Mouse (Mus musculus): ENCODE results near the gene Ccdc151. TPM values are rescaled to one million over a fixed set of nuclear protein-coding genes. Genes with fewer than 3 reads are reported as not detected.

The Ccdc151 gene
- polyA plus RNA-seq, 1 experiment from 2014 or later = 1.9 TPM

DNA sequence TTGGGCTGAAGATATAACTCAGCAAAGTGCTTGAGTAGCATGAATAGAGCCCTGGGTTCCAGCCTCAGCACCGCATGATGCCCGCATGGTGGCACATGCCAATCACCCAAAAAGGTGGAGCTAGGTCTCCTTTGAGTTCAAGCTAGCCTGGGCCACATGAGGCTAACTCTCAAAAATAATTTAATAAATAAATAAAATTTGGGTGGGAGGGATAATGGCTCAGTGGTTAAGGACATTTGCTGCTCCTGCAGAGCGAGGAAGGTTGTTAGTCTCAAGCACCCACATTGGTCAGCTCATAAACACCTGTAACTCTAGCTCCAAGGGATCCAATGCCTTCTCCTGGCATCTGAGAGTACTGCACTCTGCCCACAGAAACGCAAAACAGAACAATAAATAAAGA lies 801 bp downstream of the Ccdc151 start:
- Histone ChIP-seq H3K4me3 (ENCODE audit: low read length) (no peak overlapping the region), H3K27me3 (ENCODE audit: insufficient read depth, low read length) (no peaks in the 10 kb centered on the region), H3K4me2 (replicated peaks; ENCODE audit: low read depth, low read length) (no peak overlapping the region), H3K27ac (ENCODE audit: low read length) (no peak overlapping the region), H3K36me3 (ENCODE audit: insufficient read depth, low read length) (peaks cover 18% of the 10 kb centered on the region), H3K9me3 (ENCODE audit: low read length) (no peaks in the 10 kb centered on the region), H3K9ac (replicated peaks; ENCODE audit: low read length) (no peak overlapping the region), H3K4me1 (ENCODE audit: insufficient read depth, low read length) (peaks cover 22% of the 10 kb centered on the region)
- ATAC-seq (ENCODE audit: low FRiP score, low TSS enrichment) = no peak
- WGBS = 84% methylated on average over 4 of the region's 4 CpGs

- Histone ChIP-seq H3K4me3 (ENCODE audit: low read length) (no peak overlapping the region), H3K9me3 (ENCODE audit: low read length) (no peaks in the 10 kb centered on the region), H3K27me3 (ENCODE audit: insufficient read depth, low read length) (no peaks in the 10 kb centered on the region), H3K4me1 (ENCODE audit: insufficient read depth, low read length) (peaks cover 22% of the 10 kb centered on the region), H3K36me3 (ENCODE audit: insufficient read depth, low read length) (peaks cover 10% of the 10 kb centered on the region; the same call in 1 of the 2 replicates), H3K9ac (replicated peaks; ENCODE audit: low read length) (no peak overlapping the region), H3K27ac (ENCODE audit: low read length) (no peak overlapping the region), H3K4me2 (replicated peaks; ENCODE audit: low read depth, low read length) (no peak overlapping the region)
- WGBS = 90% methylated on average over 6 of the region's 6 CpGs
- no peak for ATAC-seq (ENCODE audit: low FRiP score, low TSS enrichment)
Observed at GRCm38 (mm10) chr9:22000296-22000695, 2.1 kb downstream of the Ccdc151 start.

DNA sequence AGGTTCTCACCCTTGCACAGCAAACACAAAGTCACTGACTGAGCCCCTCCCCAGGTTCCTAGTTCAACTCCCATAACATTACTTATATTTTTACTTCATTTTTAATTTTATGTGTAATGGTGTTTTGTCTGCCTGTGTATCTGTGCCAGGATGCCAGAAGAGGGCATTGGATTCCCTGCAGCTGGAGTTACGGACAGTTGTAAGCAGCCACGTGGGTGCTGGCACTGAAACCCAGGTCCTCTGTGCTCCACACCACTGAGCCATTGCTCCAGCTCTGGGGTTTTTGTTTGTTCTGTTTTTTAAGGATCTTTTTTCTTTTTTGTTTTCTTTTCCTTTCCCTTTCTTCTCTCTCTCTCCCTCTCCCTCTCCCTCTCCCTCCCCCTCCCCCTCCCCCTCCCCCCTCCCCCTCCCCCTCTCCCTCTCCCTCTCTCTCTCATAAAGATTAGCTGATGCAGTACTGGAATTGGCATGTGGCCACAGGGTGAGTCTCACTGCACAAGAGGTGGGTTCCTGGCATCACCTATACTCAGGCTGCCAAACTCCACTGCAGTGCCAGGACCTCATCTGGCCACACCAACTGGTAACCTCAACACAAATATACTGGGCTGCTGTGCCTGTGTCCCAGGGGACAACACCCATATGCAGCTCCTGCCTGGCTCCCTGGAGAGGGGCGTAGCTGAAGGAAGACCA lies 6.1 kb downstream of the Ccdc151 start:
- 84% methylated on average over 3 of the region's 3 CpGs for WGBS
- peaks cover 6% of the 10 kb centered on the region for H3K27me3 ChIP-seq (ENCODE audit: insufficient read depth, low read length)
- no peak for ATAC-seq (ENCODE audit: low FRiP score, low TSS enrichment)
- H3K36me3 ChIP-seq (ENCODE audit: insufficient read depth, low read length) = no peaks in the 10 kb centered on the region
- H3K9me3 ChIP-seq (ENCODE audit: low read length) = no peaks in the 10 kb centered on the region
- H3K9ac ChIP-seq (replicated peaks; ENCODE audit: low read length) = no peak overlapping the region
- H3K4me2 ChIP-seq (replicated peaks; ENCODE audit: low read depth, low read length) = no peak overlapping the region
- no peak overlapping the region for H3K27ac ChIP-seq (ENCODE audit: low read length)
- no peak overlapping the region for H3K4me3 ChIP-seq (ENCODE audit: low read length)
- no peaks in the 10 kb centered on the region for H3K4me1 ChIP-seq (ENCODE audit: insufficient read depth, low read length)

- no peaks in the 10 kb centered on the region for H3K36me3 ChIP-seq (ENCODE audit: insufficient read depth, low read length)
- H3K27ac ChIP-seq (ENCODE audit: low read length) = no peak overlapping the region
- no peak overlapping the region for H3K9ac ChIP-seq (replicated peaks; ENCODE audit: low read length)
- no peak overlapping the region for H3K4me2 ChIP-seq (replicated peaks; ENCODE audit: low read depth, low read length)
- peaks cover 24% of the 10 kb centered on the region for H3K4me1 ChIP-seq (ENCODE audit: insufficient read depth, low read length)
- H3K27me3 ChIP-seq (ENCODE audit: insufficient read depth, low read length) = peaks cover 47% of the 10 kb centered on the region
- no peak for ATAC-seq (ENCODE audit: low FRiP score, low TSS enrichment)
- H3K4me3 ChIP-seq (ENCODE audit: low read length) = no peak overlapping the region
- no peaks in the 10 kb centered on the region for H3K9me3 ChIP-seq (ENCODE audit: low read length)
- WGBS = 75% methylated on average over 4 of the region's 4 CpGs
Observed at GRCm38 (mm10) chr9:21992227-21992626, 10.2 kb downstream of the Ccdc151 start.

GRCm38 (mm10) chr9:21989230-21990110 lies 13.0 kb downstream of the Ccdc151 start, which contains the start of gene Rgl3:
Gene Rgl3, minus strand, starts transcription at chr9:21989446.
- peaks cover 53% of the 10 kb centered on the region for H3K27me3 ChIP-seq (ENCODE audit: insufficient read depth, low read length)
- peak; percentile 76 for ATAC-seq (ENCODE audit: low FRiP score, low TSS enrichment)
- under 1% methylated on average over 41 of the region's 42 CpGs for WGBS

DNA sequence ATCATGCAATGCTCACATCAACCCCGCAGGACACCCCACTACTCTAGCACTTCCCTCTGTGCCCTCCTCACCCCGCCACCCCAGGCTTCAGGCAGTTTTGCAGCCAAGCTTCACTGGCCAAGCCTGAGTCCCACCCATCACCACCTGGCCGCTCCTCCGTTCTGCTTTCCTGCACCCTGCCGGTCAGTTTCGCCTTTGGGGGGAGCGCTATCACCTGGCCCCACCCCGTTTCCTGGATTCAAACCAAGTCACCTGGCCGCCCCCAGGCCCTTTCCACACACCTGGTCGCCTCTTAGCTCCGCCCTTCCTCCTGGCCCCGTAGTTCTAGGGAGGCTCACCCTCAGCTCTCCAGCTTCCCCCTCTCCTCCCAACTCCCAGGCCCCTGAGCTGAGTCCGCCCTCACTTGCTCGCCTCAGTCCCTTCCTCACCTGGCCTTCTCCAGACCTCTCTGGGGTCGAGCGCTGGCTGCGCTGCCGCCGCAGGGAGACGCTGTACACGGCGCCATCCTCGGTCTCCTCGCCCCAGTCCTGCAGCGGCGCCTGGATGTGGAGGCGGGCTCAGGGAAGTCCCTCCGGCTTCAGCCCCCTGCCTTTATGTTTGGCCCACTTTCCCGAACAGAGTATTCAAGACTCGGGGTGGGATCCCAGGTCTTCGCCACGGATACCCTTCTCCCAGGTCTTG lies 13.9 kb downstream of the Ccdc151 start:
- Histone ChIP-seq H3K4me1 (ENCODE audit: insufficient read depth, low read length) (peaks cover 24% of the 10 kb centered on the region), H3K9me3 (ENCODE audit: low read length) (no peaks in the 10 kb centered on the region), H3K36me3 (ENCODE audit: insufficient read depth, low read length) (no peaks in the 10 kb centered on the region), H3K27me3 (ENCODE audit: insufficient read depth, low read length) (peaks cover 53% of the 10 kb centered on the region), H3K4me3 (ENCODE audit: low read length) (peak overlapping the region; percentile 54), H3K27ac (ENCODE audit: low read length) (peak overlapping the region; percentile 73), H3K4me2 (replicated peaks; ENCODE audit: low read depth, low read length) (peak overlapping the region; percentile 86), H3K9ac (replicated peaks; ENCODE audit: low read length) (peak overlapping the region; percentile 74)
- WGBS = 2% methylated on average over 32 of the region's 32 CpGs
- ATAC-seq (ENCODE audit: low FRiP score, low TSS enrichment) = peak; percentile 83

More at GRCm38 (mm10) chr9:21989230-21990110, 13.0 kb downstream of the Ccdc151 start, which contains the start of gene Rgl3:
- peak within 1 kb of the TSS; percentile 74 for H3K9ac ChIP-seq (replicated peaks; ENCODE audit: low read length)
- peak within 1 kb of the TSS; percentile 73 for H3K27ac ChIP-seq (ENCODE audit: low read length)
- no peaks in the 10 kb centered on the region for H3K36me3 ChIP-seq (ENCODE audit: insufficient read depth, low read length)
- H3K4me3 ChIP-seq (ENCODE audit: low read length) = peak within 1 kb of the TSS; percentile 54
- peaks cover 24% of the 10 kb centered on the region for H3K4me1 ChIP-seq (ENCODE audit: insufficient read depth, low read length)
- peak within 1 kb of the TSS; percentile 86 for H3K4me2 ChIP-seq (replicated peaks; ENCODE audit: low read depth, low read length)
- no peaks in the 10 kb centered on the region for H3K9me3 ChIP-seq (ENCODE audit: low read length)

- H3K27ac ChIP-seq (ENCODE audit: low read length) = no peak overlapping the region
- peak overlapping the region; percentile 40; the same call in 1 of the 2 replicates for H3K9ac ChIP-seq (replicated peaks; ENCODE audit: low read length)
- peaks cover 53% of the 10 kb centered on the region for H3K27me3 ChIP-seq (ENCODE audit: insufficient read depth, low read length)
- 8% methylated on average over 36 of the region's 36 CpGs for WGBS
- H3K36me3 ChIP-seq (ENCODE audit: insufficient read depth, low read length) = no peaks in the 10 kb centered on the region
- peak overlapping the region; percentile 86 for H3K4me2 ChIP-seq (replicated peaks; ENCODE audit: low read depth, low read length)
- H3K4me3 ChIP-seq (ENCODE audit: low read length) = peak overlapping the region; percentile 54
- ATAC-seq (ENCODE audit: low FRiP score, low TSS enrichment) = no peak
- H3K4me1 ChIP-seq (ENCODE audit: insufficient read depth, low read length) = peaks cover 24% of the 10 kb centered on the region
- H3K9me3 ChIP-seq (ENCODE audit: low read length) = no peaks in the 10 kb centered on the region
Observed at GRCm38 (mm10) chr9:21987592-21988342, 14.7 kb downstream of the Ccdc151 start.

GRCm38 (mm10) chr9:21983911-21984310 lies 18.5 kb downstream of the Ccdc151 start:
- Histone ChIP-seq H3K36me3 (ENCODE audit: insufficient read depth, low read length) (peaks cover 11% of the 10 kb centered on the region), H3K4me2 (replicated peaks; ENCODE audit: low read depth, low read length) (no peak overlapping the region), H3K4me1 (ENCODE audit: insufficient read depth, low read length) (peaks cover 11% of the 10 kb centered on the region), H3K4me3 (ENCODE audit: low read length) (no peak overlapping the region), H3K27ac (ENCODE audit: low read length) (no peak overlapping the region), H3K9me3 (ENCODE audit: low read length) (no peaks in the 10 kb centered on the region), H3K27me3 (ENCODE audit: insufficient read depth, low read length) (peaks cover 23% of the 10 kb centered on the region), H3K9ac (replicated peaks; ENCODE audit: low read length) (no peak overlapping the region)
- no peak for ATAC-seq (ENCODE audit: low FRiP score, low TSS enrichment)
- 37% methylated on average over 3 of the region's 3 CpGs for WGBS

Data from kidney, embryonic 16.5 days (tissue).